Mouse (Mus musculus): ENCODE results near the gene Pth1r. TPM values are rescaled to one million over a fixed set of nuclear protein-coding genes. Genes with fewer than 3 reads are reported as not detected.

Gene Pth1r
- not detected for polyA plus RNA-seq (2014; fragmentation: Illumina TruSeq; extraction: RNeasy Lipid Tissue Mini Kit (QIAGEN cat#74804); ENCODE audit: low read depth, low replicate concordance)

DNA sequence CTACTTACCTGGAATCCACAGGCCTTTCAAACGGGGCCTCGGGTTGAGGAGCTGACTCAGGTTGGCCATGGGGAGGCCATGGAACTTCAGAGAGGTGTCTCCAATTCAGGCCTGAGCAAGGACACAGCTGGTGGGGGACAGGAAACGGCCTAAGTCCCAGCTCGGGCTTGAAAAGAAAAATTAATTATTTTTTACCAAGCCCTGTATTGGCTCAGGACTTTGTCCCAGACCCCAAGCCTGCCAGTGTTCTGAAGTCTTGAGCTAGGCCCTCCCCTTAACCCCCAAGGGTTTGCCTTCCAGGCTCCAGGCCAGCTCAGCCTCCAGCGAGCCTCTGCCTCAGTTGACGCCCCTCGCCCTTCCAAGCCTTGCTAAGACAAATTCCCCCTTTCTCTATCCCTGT is at the start of gene Pth1r:
Gene Pth1r (minus strand): TSS at position 185 of the 400 bp plus-strand sequence.

DNA sequence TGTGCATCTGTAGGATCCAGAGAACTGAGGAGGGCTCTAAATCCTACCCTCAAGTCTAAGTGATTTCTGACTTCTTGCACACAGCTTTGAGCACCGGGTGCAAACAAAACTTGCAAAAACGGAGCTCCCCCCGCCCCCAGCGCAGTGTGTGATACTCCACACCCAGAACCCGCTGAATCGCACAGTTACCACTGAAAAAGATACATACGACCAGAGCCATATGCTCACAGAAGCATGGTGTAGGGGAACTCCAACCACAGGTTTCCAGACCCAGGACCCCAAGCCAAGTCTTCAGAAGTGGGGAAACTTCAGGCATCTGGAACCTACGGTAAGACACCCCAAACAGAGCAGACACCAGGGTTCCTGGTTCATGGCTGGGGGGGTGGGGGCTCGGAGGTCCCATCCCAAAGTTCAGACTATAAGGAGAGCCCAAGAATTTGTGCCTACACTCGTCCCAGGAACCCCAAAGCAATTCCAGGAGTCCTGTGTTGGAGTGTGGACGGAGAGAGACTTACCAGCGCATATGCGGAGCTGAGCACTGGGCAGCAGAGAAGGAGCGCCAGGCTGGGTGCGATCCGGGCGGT is 5.1 kb downstream of the Pth1r start, which contains the start of gene Myl3:
Gene Myl3 (plus strand): TSS at position 151 of the 584 bp plus-strand sequence.

Other genes starting within 250 kb of the Pth1r start
- 78.1 TPM for gene Setd2, start 214.5 kb downstream of the Pth1r start, polyA plus RNA-seq (2014; fragmentation: Illumina TruSeq; extraction: RNeasy Lipid Tissue Mini Kit (QIAGEN cat#74804); ENCODE audit: low read depth, low replicate concordance)
- 0.66 TPM for gene Nradd, start 122.7 kb downstream of the Pth1r start, polyA plus RNA-seq (2014; fragmentation: Illumina TruSeq; extraction: RNeasy Lipid Tissue Mini Kit (QIAGEN cat#74804); ENCODE audit: low read depth, low replicate concordance)
- gene Nbeal2, start 93.0 kb downstream of the Pth1r start, polyA plus RNA-seq (2014; fragmentation: Illumina TruSeq; extraction: RNeasy Lipid Tissue Mini Kit (QIAGEN cat#74804); ENCODE audit: low read depth, low replicate concordance) = 0.63 TPM
- gene Ccdc12, start 90.6 kb downstream of the Pth1r start, polyA plus RNA-seq (2014; fragmentation: Illumina TruSeq; extraction: RNeasy Lipid Tissue Mini Kit (QIAGEN cat#74804); ENCODE audit: low read depth, low replicate concordance) = not detected
- not detected for gene Myl3, start 5.3 kb downstream of the Pth1r start, polyA plus RNA-seq (2014; fragmentation: Illumina TruSeq; extraction: RNeasy Lipid Tissue Mini Kit (QIAGEN cat#74804); ENCODE audit: low read depth, low replicate concordance)
- not detected for gene Prss42, start 51.0 kb upstream of the Pth1r start, polyA plus RNA-seq (2014; fragmentation: Illumina TruSeq; extraction: RNeasy Lipid Tissue Mini Kit (QIAGEN cat#74804); ENCODE audit: low read depth, low replicate concordance)
- gene Prss44, start 66.8 kb upstream of the Pth1r start, polyA plus RNA-seq (2014; fragmentation: Illumina TruSeq; extraction: RNeasy Lipid Tissue Mini Kit (QIAGEN cat#74804); ENCODE audit: low read depth, low replicate concordance) = not detected
- gene Prss43, start 79.5 kb upstream of the Pth1r start, polyA plus RNA-seq (2014; fragmentation: Illumina TruSeq; extraction: RNeasy Lipid Tissue Mini Kit (QIAGEN cat#74804); ENCODE audit: low read depth, low replicate concordance) = not detected
- gene Prss45, start 87.4 kb upstream of the Pth1r start, polyA plus RNA-seq (2014; fragmentation: Illumina TruSeq; extraction: RNeasy Lipid Tissue Mini Kit (QIAGEN cat#74804); ENCODE audit: low read depth, low replicate concordance) = not detected
- not detected for gene Prss46, start 97.4 kb upstream of the Pth1r start, polyA plus RNA-seq (2014; fragmentation: Illumina TruSeq; extraction: RNeasy Lipid Tissue Mini Kit (QIAGEN cat#74804); ENCODE audit: low read depth, low replicate concordance)
- not detected for gene Prss50, start 110.8 kb upstream of the Pth1r start, polyA plus RNA-seq (2014; fragmentation: Illumina TruSeq; extraction: RNeasy Lipid Tissue Mini Kit (QIAGEN cat#74804); ENCODE audit: low read depth, low replicate concordance)
- gene Als2cl, start 132.7 kb upstream of the Pth1r start, polyA plus RNA-seq (2014; fragmentation: Illumina TruSeq; extraction: RNeasy Lipid Tissue Mini Kit (QIAGEN cat#74804); ENCODE audit: low read depth, low replicate concordance) = 3.4 TPM
- gene Tmie, start 133.0 kb upstream of the Pth1r start, polyA plus RNA-seq (2014; fragmentation: Illumina TruSeq; extraction: RNeasy Lipid Tissue Mini Kit (QIAGEN cat#74804); ENCODE audit: low read depth, low replicate concordance) = 0.35 TPM
- not detected for gene Fam240a, start 169.7 kb upstream of the Pth1r start, polyA plus RNA-seq (2014; fragmentation: Illumina TruSeq; extraction: RNeasy Lipid Tissue Mini Kit (QIAGEN cat#74804); ENCODE audit: low read depth, low replicate concordance)
- not detected for gene Tdgf1, start 199.0 kb upstream of the Pth1r start, polyA plus RNA-seq (2014; fragmentation: Illumina TruSeq; extraction: RNeasy Lipid Tissue Mini Kit (QIAGEN cat#74804); ENCODE audit: low read depth, low replicate concordance)
- gene Lrrc2, start 204.4 kb upstream of the Pth1r start, polyA plus RNA-seq (2014; fragmentation: Illumina TruSeq; extraction: RNeasy Lipid Tissue Mini Kit (QIAGEN cat#74804); ENCODE audit: low read depth, low replicate concordance) = 0.35 TPM
- 0.22 TPM for gene Rtp3, start 243.4 kb upstream of the Pth1r start, polyA plus RNA-seq (2014; fragmentation: Illumina TruSeq; extraction: RNeasy Lipid Tissue Mini Kit (QIAGEN cat#74804); ENCODE audit: low read depth, low replicate concordance)